ENCODE assay signal across 8 mouse cellular contexts in genomic region chr8:69808864-69809403, GRCm38 (mm10). TPM values are rescaled to one million over a fixed set of nuclear protein-coding genes. Genes with fewer than 3 reads are reported as not detected.
DNase-seq lines count a peak whose midpoint lies in the region; ATAC-seq lines count a peak whose summit lies in the region.

No protein-coding gene starts in this region.

- H3K9me3 ChIP-seq in kidney, embryonic 14.5 days (ENCODE audit: control insufficient read depth, low read length): no peaks in the 10 kb centered on the region
- H3K9me3 ChIP-seq in forebrain, embryonic 15.5 days: no peaks in the 10 kb centered on the region

- 1% methylated on average over 23 of the region's 23 CpGs for WGBS in kidney, embryonic 14.5 days
- WGBS in forebrain, embryonic 15.5 days: 3% methylated on average over 23 of the region's 23 CpGs

- peak; percentile 52 for ATAC-seq in kidney, embryonic 14.5 days (ENCODE audit: low FRiP score, low TSS enrichment)
- ATAC-seq in forebrain, embryonic 15.5 days (replicated peaks): peak; percentile 76
- peak; percentile 17 for ATAC-seq in megakaryocyte-erythroid progenitor cell, adult 5-6 weeks (replicated peaks; ENCODE audit: low FRiP score, low TSS enrichment, poor library complexity, severe bottlenecking)

- peak overlapping the region; percentile 50 for H3K4me3 ChIP-seq in kidney, embryonic 14.5 days (ENCODE audit: low read length)
- H3K4me3 ChIP-seq in forebrain, embryonic 15.5 days: peak overlapping the region; percentile 61

- peak overlapping the region; percentile 48; the same call in 1 of the 2 replicates for H3K9ac ChIP-seq in kidney, embryonic 14.5 days (ENCODE audit: low read depth, low read length)
- peak overlapping the region; percentile 69 for H3K9ac ChIP-seq in forebrain, embryonic 15.5 days (replicated peaks)

- no peaks in the 10 kb centered on the region for H3K27me3 ChIP-seq in kidney, embryonic 14.5 days (ENCODE audit: control insufficient read depth, insufficient read depth, low read length)
- H3K27me3 ChIP-seq in forebrain, embryonic 15.5 days: no peaks in the 10 kb centered on the region
- no peaks in the 10 kb centered on the region for H3K27me3 ChIP-seq in splenic B cell, adult 2 months (ENCODE audit: control insufficient read depth, insufficient read depth, low read length, poor library complexity, severe bottlenecking)

- H3K36me3 ChIP-seq in kidney, embryonic 14.5 days (ENCODE audit: control insufficient read depth, insufficient read depth, low read length): peaks cover 50% of the 10 kb centered on the region
- peaks cover 63% of the 10 kb centered on the region for H3K36me3 ChIP-seq in forebrain, embryonic 15.5 days
- H3K36me3 ChIP-seq in splenic B cell, adult 2 months (ENCODE audit: control insufficient read depth, insufficient read depth, low read length, poor library complexity, severe bottlenecking): peaks cover 23% of the 10 kb centered on the region

- no peak overlapping the region for H3K27ac ChIP-seq in kidney, embryonic 14.5 days (ENCODE audit: low read depth, low read length)
- peak overlapping the region; percentile 75 for H3K27ac ChIP-seq in forebrain, embryonic 15.5 days (replicated peaks)

- DNase-seq in kidney, adult 11 months: no peak
- DNase-seq in MEL-GATA-1-ER (ENCODE audit: extremely low read depth, low read depth): peak; percentile 26
- peak; percentile 44 to 47 for DNase-seq in layer of hippocampus, adult 8-10 months (ENCODE audit: low spot score in 2 of 2)
- DNase-seq in splenic B cell, adult 2 months (ENCODE audit: low read depth, low spot score): peak; percentile 72
- no peak for DNase-seq in urinary bladder, postnatal 4 days (ENCODE audit: low spot score in 2 of 2)

- peak overlapping the region; percentile 81 for H3K4me2 ChIP-seq in kidney, embryonic 14.5 days (replicated peaks; ENCODE audit: low read depth, low read length)
- H3K4me2 ChIP-seq in forebrain, embryonic 15.5 days (replicated peaks): peak overlapping the region; percentile 68

- 0 out of 2 replicates have a peak, but pooled peaks cover 4% of the 10 kb centered on the region for H3K4me1 ChIP-seq in kidney, embryonic 14.5 days (ENCODE audit: control insufficient read depth, insufficient read depth, low read length)
- peaks cover 14% of the 10 kb centered on the region for H3K4me1 ChIP-seq in forebrain, embryonic 15.5 days

RNA-seq across cellular contexts. Expression of gene Gmip, which starts 0.5 kb away (rescaled TPM):
- polyA plus RNA-seq in kidney, embryonic 14.5 days (2014; fragmentation: Nextera tagmentation; extraction: Ambion mirVana): 8.1 and 8.2 TPM in 2 replicates
- 42.4 and 44.4 TPM in 2 replicates for polyA plus RNA-seq in forebrain, embryonic 15.5 days (2015; fragmentation: Nextera tagmentation; extraction: Ambion mirVana)
- 10 to 100 TPM; 15.1 to 28.6 (median 18.1) TPM for total RNA-seq in layer of hippocampus, adult 8-10 months (2022)
- total RNA-seq in megakaryocyte-erythroid progenitor cell, adult 5-6 weeks (2014; fragmentation: Nextera tagmentation): 15.1 and 65.6 TPM in 2 replicates
- 7.6 and 28.5 TPM in 2 replicates for total RNA-seq in megakaryocyte-erythroid progenitor cell, adult 5-6 weeks (2017)

RNA-seq across cellular contexts. Expression of gene Lpar2, which starts 13.3 kb away (rescaled TPM):
- polyA plus RNA-seq in kidney, embryonic 14.5 days (2014; fragmentation: Nextera tagmentation; extraction: Ambion mirVana): 1.6 and 1.7 TPM in 2 replicates
- 0.65 and 0.89 TPM in 2 replicates for polyA plus RNA-seq in forebrain, embryonic 15.5 days (2015; fragmentation: Nextera tagmentation; extraction: Ambion mirVana)
- total RNA-seq in layer of hippocampus, adult 8-10 months (2022): under 1 TPM; 0.49 to 0.69 (median 0.66) TPM
- total RNA-seq in megakaryocyte-erythroid progenitor cell, adult 5-6 weeks (2014; fragmentation: Nextera tagmentation): 2.1 and 2.4 TPM in 2 replicates
- 0.28 and 0.38 TPM in 2 replicates for total RNA-seq in megakaryocyte-erythroid progenitor cell, adult 5-6 weeks (2017)

RNA-seq across cellular contexts. Expression of gene Zfp866, which starts 18.0 kb away (rescaled TPM):
- 26.2 and 35.8 TPM in 2 replicates for polyA plus RNA-seq in kidney, embryonic 14.5 days (2014; fragmentation: Nextera tagmentation; extraction: Ambion mirVana)
- 48.2 and 48.3 TPM in 2 replicates for polyA plus RNA-seq in forebrain, embryonic 15.5 days (2015; fragmentation: Nextera tagmentation; extraction: Ambion mirVana)
- 10 to 100 TPM; 26.2 to 36.6 (median 31.0) TPM for total RNA-seq in layer of hippocampus, adult 8-10 months (2022)
- 26.3 and 29.8 TPM in 2 replicates for total RNA-seq in megakaryocyte-erythroid progenitor cell, adult 5-6 weeks (2014; fragmentation: Nextera tagmentation)
- 23.4 and 25.7 TPM in 2 replicates for total RNA-seq in megakaryocyte-erythroid progenitor cell, adult 5-6 weeks (2017)

RNA-seq across cellular contexts. Expression of gene Atp13a1, which starts 18.0 kb away (rescaled TPM):
- 38.5 and 53.4 TPM in 2 replicates for polyA plus RNA-seq in kidney, embryonic 14.5 days (2014; fragmentation: Nextera tagmentation; extraction: Ambion mirVana)
- 50.2 and 50.8 TPM in 2 replicates for polyA plus RNA-seq in forebrain, embryonic 15.5 days (2015; fragmentation: Nextera tagmentation; extraction: Ambion mirVana)
- 10 to 100 TPM; 37.5 to 40.3 (median 38.9) TPM for total RNA-seq in layer of hippocampus, adult 8-10 months (2022)
- total RNA-seq in megakaryocyte-erythroid progenitor cell, adult 5-6 weeks (2014; fragmentation: Nextera tagmentation): 48.8 and 58.1 TPM in 2 replicates
- 13.7 and 23.2 TPM in 2 replicates for total RNA-seq in megakaryocyte-erythroid progenitor cell, adult 5-6 weeks (2017)

RNA-seq across cellular contexts. Expression of gene Pbx4, which starts 23.4 kb away (rescaled TPM):
- polyA plus RNA-seq in kidney, embryonic 14.5 days (2014; fragmentation: Nextera tagmentation; extraction: Ambion mirVana): 9.6 and 9.7 TPM in 2 replicates
- 54.7 and 55.3 TPM in 2 replicates for polyA plus RNA-seq in forebrain, embryonic 15.5 days (2015; fragmentation: Nextera tagmentation; extraction: Ambion mirVana)
- total RNA-seq in layer of hippocampus, adult 8-10 months (2022): 10 to 100 TPM; 15.7 to 22.4 (median 20.7) TPM
- total RNA-seq in megakaryocyte-erythroid progenitor cell, adult 5-6 weeks (2014; fragmentation: Nextera tagmentation): 65.9 and 72.8 TPM in 2 replicates
- 20.7 and 33.7 TPM in 2 replicates for total RNA-seq in megakaryocyte-erythroid progenitor cell, adult 5-6 weeks (2017)

Comparison
In these comparisons a context has a peak if more than half of its experiments do, and no peak if none do; other contexts are left out.
1. ATAC-seq: peak in every context shown above with its lines; median percentile 76 in forebrain, embryonic 15.5 days; 52 in kidney, embryonic 14.5 days; 17 in megakaryocyte-erythroid progenitor cell, adult 5-6 weeks.
2. DNase-seq: peak in MEL-GATA-1-ER (single experiment), layer of hippocampus, adult 8-10 months (2 of 2) and splenic B cell, adult 2 months (single experiment); none in kidney, adult 11 months (single experiment) and urinary bladder, postnatal 4 days (0 of 2).